Mouse (Mus musculus) testis, postnatal 10 days (tissue): Measurements from ENCODE around the gene Kif20b.
A peak's percentile ranks its signal among the peaks of the same experiment; 100 is the strongest.

ENCODE experiments used
- DNase-seq: peaks from one replicate; pipeline ENCODE4 v3.0.0; 2021; ENCODE audit warnings: low spot score

Gene Kif20b

GRCm38 (mm10) chr19:34920531-34920930 is 1.6 kb upstream of the Kif20b start:
- DNase-seq: no peak

GRCm38 (mm10) chr19:34921253-34921651 is 909 bp upstream of the Kif20b start:
- DNase-seq: no peak

DNA sequence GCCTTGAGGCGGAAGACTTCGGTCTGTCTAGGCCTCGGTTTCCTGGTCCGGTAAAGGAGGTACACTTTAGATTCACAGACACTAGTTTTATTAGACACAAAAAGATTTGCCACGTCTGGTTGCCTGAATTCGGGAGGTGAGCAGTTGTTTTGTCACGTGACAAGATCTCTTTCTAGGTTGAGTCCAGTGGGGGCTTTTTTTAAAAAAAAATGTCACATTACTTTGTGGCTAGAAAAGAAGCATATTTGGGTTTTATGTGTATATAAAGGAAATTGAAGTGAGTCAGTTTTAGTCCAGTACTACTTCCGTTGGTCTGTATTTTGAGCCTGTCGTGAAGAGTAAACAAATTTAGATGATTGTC is 422 bp downstream of the Kif20b start:
- DNase-seq: no peak

DNA sequence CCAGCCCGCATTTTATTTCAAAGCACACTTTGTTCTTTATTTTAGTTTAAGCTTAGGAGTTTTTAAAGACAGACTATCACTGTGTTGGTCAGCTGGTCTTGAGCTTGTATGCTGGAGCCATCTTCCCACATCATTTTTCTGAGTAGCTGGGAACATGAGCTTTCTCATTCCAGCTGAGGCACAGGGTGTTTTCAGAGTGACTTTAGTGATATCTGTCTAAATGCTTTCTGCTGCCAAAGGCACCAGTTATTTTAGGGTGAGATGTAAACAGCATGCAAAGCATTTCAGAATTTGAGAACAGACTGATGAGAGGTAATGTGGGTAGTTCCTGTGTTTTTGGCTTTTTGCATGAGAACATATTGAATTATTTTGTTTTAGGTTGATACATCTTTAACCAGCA is 25.0 kb downstream of the Kif20b start:
- no peak for DNase-seq

- DNase-seq: no peak
Observed at GRCm38 (mm10) chr19:34953842-34954541, 31.8 kb downstream of the Kif20b start.

DNA sequence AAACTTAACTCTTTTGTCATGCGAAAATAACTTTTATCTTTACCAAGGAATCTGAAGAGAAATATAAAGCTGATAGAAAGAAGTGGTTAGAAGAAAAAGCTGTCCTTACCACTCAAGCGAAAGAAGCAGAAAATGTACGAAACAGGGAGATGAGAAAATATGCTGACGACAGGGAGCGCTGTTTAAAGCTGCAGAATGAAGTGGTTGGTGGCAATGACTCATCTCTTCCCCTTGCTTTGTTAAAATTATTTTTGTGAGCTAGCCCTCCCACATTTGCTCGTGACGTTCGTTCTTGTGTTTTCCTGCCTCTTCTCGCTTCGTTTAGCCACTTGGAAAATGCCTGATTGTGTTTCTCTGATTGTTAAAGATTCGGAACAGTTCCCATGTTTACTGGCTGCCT is 37.2 kb downstream of the Kif20b start:
- DNase-seq: no peak

- DNase-seq: no peak
Observed at GRCm38 (mm10) chr19:34984742-34985141, 62.6 kb downstream of the Kif20b start.

GRCm38 (mm10) chr19:34990443-34990842 is 68.3 kb downstream of the Kif20b start:
- DNase-seq: no peak

- DNase-seq: peak; percentile 56
Observed at GRCm38 (mm10) chr19:34992969-34993527, 70.9 kb downstream of the Kif20b start.

GRCm38 (mm10) chr19:35015058-35015457 is 92.9 kb downstream of the Kif20b start:
- DNase-seq: no peak

GRCm38 (mm10) chr19:35017474-35018208 is 95.5 kb downstream of the Kif20b start:
- DNase-seq: no peak

- no peak for DNase-seq
Observed at GRCm38 (mm10) chr19:35018209-35018581, 96.0 kb downstream of the Kif20b start.
